Mouse (Mus musculus) stomach, embryonic 14.5 days (tissue): Measurements from ENCODE around the gene Cpa5. TPM values are rescaled to one million over a fixed set of nuclear protein-coding genes. Genes with fewer than 3 reads are reported as not detected.

Source experiments
- ATAC-seq: fragments of 200-750 bp; cut with Nextera tagmentation; 2 replicates; pipeline ENCODE4 v1.8.0; 2017; ENCODE audit warnings: low read depth, moderate TSS enrichment; ENCODE audit not compliant: insufficient number of reproducible peaks, insufficient read depth, low FRiP score
- H3K27ac ChIP-seq: fragments of 300-500 bp; sonication (generic); 2 replicates; pipeline ENCODE4 v1.5.1; 2014; ENCODE audit warnings: mild to moderate bottlenecking, low read length, moderate library complexity, mixed read lengths
- H3K27me3 ChIP-seq: fragments of 300-500 bp; sonication (generic); 2 replicates; pipeline ENCODE4 v1.6.1; 2014; ENCODE audit warnings: low read length, control low read depth, mixed read lengths; ENCODE audit not compliant: control insufficient read depth, insufficient read depth
- H3K36me3 ChIP-seq: fragments of 300-500 bp; sonication (generic); 2 replicates; pipeline ENCODE4 v1.6.1; 2014; ENCODE audit warnings: mild to moderate bottlenecking, control low read depth, low read length, moderate library complexity, mixed read lengths; ENCODE audit not compliant: control insufficient read depth, insufficient read depth
- H3K4me1 ChIP-seq: fragments of 300-500 bp; sonication (generic); 2 replicates; pipeline ENCODE4 v1.6.1; 2014; ENCODE audit warnings: low read length, control low read depth, mixed read lengths; ENCODE audit not compliant: control insufficient read depth, insufficient read depth
- H3K4me2 ChIP-seq: fragments of 300-500 bp; sonication (generic); replicated peaks from 2 replicates; pipeline ENCODE4 v1.6.1; 2014; ENCODE audit warnings: low read depth, low read length, control low read depth
- H3K4me3 ChIP-seq: fragments of 300-500 bp; sonication (generic); 2 replicates; pipeline ENCODE4 v1.5.1; 2014; ENCODE audit warnings: low read depth, low read length, control low read depth
- H3K9ac ChIP-seq: fragments of 300-500 bp; sonication (generic); replicated peaks from 2 replicates; pipeline ENCODE4 v1.6.1; 2014; ENCODE audit warnings: low read depth, mild to moderate bottlenecking, control low read depth, low read length, moderate library complexity, mixed read lengths
- H3K9me3 ChIP-seq: fragments of 300-500 bp; sonication (generic); 2 replicates; pipeline ENCODE4 v1.6.1; 2016; ENCODE audit warnings: low read depth, low read length, control low read depth; ENCODE audit not compliant: control insufficient read depth
- WGBS: fragments of 180-500 bp; shearing (Covaris S2); extraction: QIAGEN DNeasy Blood & Tissue Kit; methylation state at CpG from one replicate; pipeline ENCODE4 v1.1.7; 2014; 5-methylcytosine and 5-hydroxymethylcytosine counted together
- polyA plus RNA-seq: library from polyadenylated mRNA; unstranded; fragments of >200 nt; fragmentation: Nextera tagmentation; extraction: Ambion mirVana; gene quantifications from 2 replicates; pipeline ENCODE4 v1.2.1, GENCODE M21; 2014

Gene Cpa5
- polyA plus RNA-seq, 1 experiment from 2014 or later, result 0.13 TPM

GRCm38 (mm10) chr6:30673764-30674561 lies 63.2 kb downstream of the Cpa5 start:
- H3K4me2 ChIP-seq, result peak overlapping the region; percentile 30
- H3K27ac ChIP-seq, result peak overlapping the region; percentile 95
- H3K4me3 ChIP-seq, result no peak overlapping the region
- ATAC-seq, result no peak
- H3K27me3 ChIP-seq, result no peaks in the 10 kb centered on the region
- H3K9ac ChIP-seq, result no peak overlapping the region
- no peaks in the 10 kb centered on the region for H3K9me3 ChIP-seq
- H3K36me3 ChIP-seq, result no peaks in the 10 kb centered on the region
- peaks cover 32% of the 10 kb centered on the region for H3K4me1 ChIP-seq
- WGBS, result 20% methylated on average over 14 of the region's 14 CpGs

- H3K27me3 ChIP-seq, result no peaks in the 10 kb centered on the region
- H3K9me3 ChIP-seq, result no peaks in the 10 kb centered on the region
- H3K4me3 ChIP-seq, result no peak overlapping the region
- WGBS, result 33% methylated on average over 9 of the region's 9 CpGs
- H3K4me2 ChIP-seq, result peak overlapping the region; percentile 30
- peaks cover 40% of the 10 kb centered on the region for H3K4me1 ChIP-seq
- no peaks in the 10 kb centered on the region for H3K36me3 ChIP-seq
- ATAC-seq, result no peak; the same call in 1 of the 2 replicates
- H3K9ac ChIP-seq, result no peak overlapping the region; the same call in 1 of the 2 replicates
- H3K27ac ChIP-seq, result peak overlapping the region; percentile 95
These were observed 64.0 kb downstream of the Cpa5 start for GRCm38 (mm10) chr6:30674714-30675280.

DNA sequence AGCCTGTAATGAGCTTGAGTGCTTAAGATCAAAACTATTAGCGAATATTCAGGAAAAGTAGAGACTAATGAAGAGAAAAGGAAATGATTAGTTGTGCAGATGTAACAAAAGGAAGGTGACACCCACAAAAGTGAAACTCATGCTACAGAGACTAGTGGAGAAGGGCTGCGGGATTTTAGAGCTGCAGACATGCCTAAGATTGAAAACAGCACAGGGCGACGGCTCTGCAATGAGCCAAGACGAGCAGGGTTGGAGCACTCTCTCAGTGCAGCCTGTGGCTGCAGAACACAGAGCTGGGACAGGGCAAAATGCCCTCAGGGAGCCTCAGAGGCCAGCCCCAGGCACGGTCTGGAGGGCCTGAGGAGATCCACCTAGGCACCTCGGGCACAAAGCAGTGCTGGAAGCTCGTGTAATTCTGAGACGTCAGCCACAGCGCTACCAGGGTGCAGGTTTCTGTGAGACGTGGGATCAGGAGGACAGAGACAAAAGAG lies 64.5 kb downstream of the Cpa5 start:
- Histone ChIP-seq H3K4me2 (peak overlapping the region; percentile 30; the same call in 1 of the 2 replicates), H3K27ac (peak overlapping the region; percentile 95), H3K36me3 (no peaks in the 10 kb centered on the region), H3K4me1 (peaks cover 40% of the 10 kb centered on the region), H3K27me3 (no peaks in the 10 kb centered on the region), H3K9ac (no peak overlapping the region; the same call in 1 of the 2 replicates), H3K9me3 (no peaks in the 10 kb centered on the region), H3K4me3 (no peak overlapping the region)
- peak; percentile 73; the same call in 1 of the 2 replicates for ATAC-seq
- WGBS, result 19% methylated on average over 11 of the region's 11 CpGs

- Histone ChIP-seq H3K4me1 (peaks cover 40% of the 10 kb centered on the region), H3K4me2 (no peak overlapping the region), H3K9me3 (no peaks in the 10 kb centered on the region), H3K4me3 (no peak overlapping the region), H3K9ac (no peak overlapping the region), H3K27ac (no peak overlapping the region), H3K36me3 (no peaks in the 10 kb centered on the region), H3K27me3 (no peaks in the 10 kb centered on the region)
- ATAC-seq, result no peak
- WGBS, result 77% methylated on average over 6 of the region's 6 CpGs
These were observed 65.7 kb downstream of the Cpa5 start for GRCm38 (mm10) chr6:30676506-30676905.

DNA sequence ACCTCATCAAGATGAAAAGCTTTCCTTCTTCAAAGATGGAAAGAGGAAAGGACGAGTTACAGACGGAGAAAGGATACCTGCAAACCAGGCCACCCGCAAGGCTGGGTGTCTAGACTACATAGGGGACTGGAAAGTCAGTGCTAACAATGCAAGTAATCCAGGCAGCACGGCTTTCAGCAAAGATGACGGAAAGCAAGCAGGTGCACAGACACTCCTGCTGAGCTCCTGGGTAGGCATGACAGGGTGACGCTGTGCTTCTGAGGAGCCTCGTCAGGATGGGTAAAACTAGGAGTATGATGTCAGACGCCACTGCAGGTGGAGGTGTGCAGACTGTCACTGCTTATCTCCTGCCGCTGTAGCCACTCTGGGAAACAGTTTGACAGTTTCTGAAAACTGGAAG lies 66.8 kb downstream of the Cpa5 start:
- no peak overlapping the region for H3K4me2 ChIP-seq
- H3K36me3 ChIP-seq, result no peaks in the 10 kb centered on the region
- peaks cover 46% of the 10 kb centered on the region for H3K4me1 ChIP-seq
- H3K27ac ChIP-seq, result no peak overlapping the region
- ATAC-seq, result no peak
- no peak overlapping the region for H3K9ac ChIP-seq
- no peak overlapping the region for H3K4me3 ChIP-seq
- WGBS, result 76% methylated on average over 9 of the region's 9 CpGs
- H3K9me3 ChIP-seq, result no peaks in the 10 kb centered on the region
- no peaks in the 10 kb centered on the region for H3K27me3 ChIP-seq

DNA sequence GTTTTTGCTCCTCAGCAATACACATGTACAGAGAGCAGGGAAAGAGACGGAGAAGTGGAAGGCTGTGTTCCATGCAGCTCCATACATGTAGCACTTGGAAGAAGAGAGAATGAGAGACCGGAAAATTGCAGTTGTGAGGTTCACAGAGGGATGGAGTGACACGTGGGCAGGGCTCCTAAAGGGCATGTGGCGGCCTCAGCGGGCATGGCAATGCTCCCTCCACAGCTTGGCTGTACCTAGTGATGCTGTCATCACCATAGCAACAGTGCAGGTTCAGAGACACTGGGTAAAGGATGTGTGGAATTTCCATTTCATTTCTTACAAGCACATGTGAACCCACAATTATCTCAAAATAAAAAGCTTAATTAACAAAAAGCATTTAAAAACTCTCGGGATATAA lies 67.7 kb downstream of the Cpa5 start:
- H3K9ac ChIP-seq, result no peak overlapping the region
- H3K4me3 ChIP-seq, result no peak overlapping the region
- WGBS, result 86% methylated on average over 6 of the region's 6 CpGs
- no peaks in the 10 kb centered on the region for H3K27me3 ChIP-seq
- no peak overlapping the region for H3K4me2 ChIP-seq
- peaks cover 45% of the 10 kb centered on the region for H3K4me1 ChIP-seq
- ATAC-seq, result no peak
- H3K36me3 ChIP-seq, result no peaks in the 10 kb centered on the region
- H3K9me3 ChIP-seq, result no peaks in the 10 kb centered on the region
- no peak overlapping the region for H3K27ac ChIP-seq

- Histone ChIP-seq H3K27ac (peak overlapping the region; percentile 44; the same call in 1 of the 2 replicates), H3K36me3 (no peaks in the 10 kb centered on the region), H3K27me3 (no peaks in the 10 kb centered on the region), H3K9me3 (no peaks in the 10 kb centered on the region), H3K9ac (no peak overlapping the region), H3K4me2 (no peak overlapping the region), H3K4me1 (peaks cover 34% of the 10 kb centered on the region), H3K4me3 (no peak overlapping the region)
- WGBS, result 20% methylated on average over 5 of the region's 5 CpGs
- ATAC-seq, result no peak
These were observed 68.8 kb downstream of the Cpa5 start for GRCm38 (mm10) chr6:30679567-30679966.

DNA sequence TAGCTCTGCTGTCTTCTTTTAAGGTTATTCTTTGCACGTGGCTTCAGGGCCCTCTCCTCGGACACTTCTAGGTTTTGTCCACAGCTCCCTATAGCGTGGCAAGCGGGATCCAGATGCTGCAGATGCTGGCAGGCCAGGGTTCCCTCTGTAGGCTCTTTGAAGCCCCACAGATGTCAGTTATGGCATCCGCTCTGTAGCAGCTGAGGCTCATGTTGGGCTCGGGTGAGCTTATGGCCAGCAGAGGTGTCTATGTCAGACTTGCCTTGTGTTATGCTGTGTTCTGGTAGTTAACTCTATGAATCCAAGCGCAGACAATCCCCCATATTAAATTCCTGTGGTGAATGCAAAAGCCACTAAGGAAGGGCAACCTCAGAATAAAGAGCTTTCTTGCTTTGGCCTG lies 69.6 kb downstream of the Cpa5 start:
- ATAC-seq, result no peak
- Histone ChIP-seq H3K9ac (no peak overlapping the region), H3K4me2 (no peak overlapping the region), H3K4me1 (peaks cover 26% of the 10 kb centered on the region), H3K27me3 (no peaks in the 10 kb centered on the region), H3K9me3 (no peaks in the 10 kb centered on the region), H3K36me3 (no peaks in the 10 kb centered on the region), H3K4me3 (no peak overlapping the region), H3K27ac (no peak overlapping the region)
- 55% methylated on average over 7 of the region's 7 CpGs for WGBS
